Mouse (Mus musculus) kidney, embryonic 14.5 days (tissue): ENCODE measurements around the gene Olfr643. TPM values are rescaled to one million over a fixed set of nuclear protein-coding genes. Genes with fewer than 3 reads are reported as not detected.

Source experiments
- ATAC-seq: fragments of 200-750 bp; cut with Nextera tagmentation; 2 replicates; pipeline ENCODE4 v1.8.0; 2017; ENCODE audit warnings: moderate number of reproducible peaks, mild to moderate bottlenecking, moderate TSS enrichment, moderate library complexity; ENCODE audit not compliant: low FRiP score, low TSS enrichment
- H3K27ac ChIP-seq: fragments of 300-500 bp; sonication (generic); 2 replicates; pipeline ENCODE4 v1.5.1; 2014; ENCODE audit warnings: low read depth, mild to moderate bottlenecking, low read length, moderate library complexity, mixed read lengths
- H3K27me3 ChIP-seq: fragments of 300-500 bp; sonication (generic); 2 replicates; pipeline ENCODE4 v1.6.1; 2014; ENCODE audit warnings: mild to moderate bottlenecking, low read length; ENCODE audit not compliant: control insufficient read depth, insufficient read depth
- H3K36me3 ChIP-seq: fragments of 300-500 bp; sonication (generic); 2 replicates; pipeline ENCODE4 v1.6.1; 2014; ENCODE audit warnings: low read length, mixed read lengths; ENCODE audit not compliant: control insufficient read depth, insufficient read depth
- H3K4me1 ChIP-seq: fragments of 300-500 bp; sonication (generic); 2 replicates; pipeline ENCODE4 v1.6.1; 2014; ENCODE audit warnings: low read length, mixed read lengths; ENCODE audit not compliant: control insufficient read depth, insufficient read depth
- H3K4me2 ChIP-seq: fragments of 300-500 bp; sonication (generic); replicated peaks from 2 replicates; pipeline ENCODE4 v1.6.1; 2014; ENCODE audit warnings: low read depth, mild to moderate bottlenecking, low read length
- H3K4me3 ChIP-seq: fragments of 300-500 bp; sonication (generic); 2 replicates; pipeline ENCODE4 v1.5.1; 2014; ENCODE audit warnings: mild to moderate bottlenecking, low read length
- H3K9ac ChIP-seq: fragments of 300-500 bp; sonication (generic); 2 replicates; pipeline ENCODE4 v1.6.1; 2014; ENCODE audit warnings: low read depth, mild to moderate bottlenecking, low read length, moderate library complexity
- H3K9me3 ChIP-seq: fragments of 300-500 bp; sonication (generic); 2 replicates; pipeline ENCODE4 v1.6.1; 2016; ENCODE audit warnings: low read length; ENCODE audit not compliant: control insufficient read depth
- WGBS: fragments of 180-500 bp; shearing (Covaris S2); extraction: QIAGEN DNeasy Blood & Tissue Kit; methylation state at CpG from one replicate; pipeline ENCODE4 v1.1.7; 2014; 5-methylcytosine and 5-hydroxymethylcytosine counted together
- polyA plus RNA-seq: library from polyadenylated mRNA; unstranded; fragments of >200 nt; fragmentation: Nextera tagmentation; extraction: Ambion mirVana; gene quantifications from 2 replicates; pipeline ENCODE4 v1.2.1, GENCODE M21; 2014

The Olfr643 gene
- polyA plus RNA-seq, 1 experiment from 2014 or later: not detected

GRCm38 (mm10) chr7:104035145-104035544, 102.1 kb downstream of the Olfr643 start, which contains the start of gene Olfr641:
Gene Olfr641, plus strand, starts transcription at chr7:104035445.
- WGBS: 73% methylated on average over 1 of the region's 1 CpGs
- H3K27me3 ChIP-seq: no peaks in the 10 kb centered on the region
- H3K4me2 ChIP-seq: no peak within 1 kb of the TSS
- H3K9ac ChIP-seq: no peak within 1 kb of the TSS
- H3K4me3 ChIP-seq: no peak within 1 kb of the TSS
- H3K36me3 ChIP-seq: no peaks in the 10 kb centered on the region
- no peaks in the 10 kb centered on the region for H3K9me3 ChIP-seq
- no peak for ATAC-seq
- H3K4me1 ChIP-seq: no peaks in the 10 kb centered on the region
- no peak within 1 kb of the TSS for H3K27ac ChIP-seq

GRCm38 (mm10) chr7:104026978-104027377, 110.2 kb downstream of the Olfr643 start:
- H3K9ac ChIP-seq: no peak overlapping the region
- H3K4me3 ChIP-seq: no peak overlapping the region
- H3K9me3 ChIP-seq: no peaks in the 10 kb centered on the region
- H3K27ac ChIP-seq: no peak overlapping the region
- no peaks in the 10 kb centered on the region for H3K36me3 ChIP-seq
- WGBS: 79% methylated on average over 3 of the region's 3 CpGs
- H3K4me1 ChIP-seq: no peaks in the 10 kb centered on the region
- H3K4me2 ChIP-seq: no peak overlapping the region
- ATAC-seq: no peak
- H3K27me3 ChIP-seq: no peaks in the 10 kb centered on the region

GRCm38 (mm10) chr7:104025473-104025872, 111.7 kb downstream of the Olfr643 start, which contains the start of gene Olfr640:
Gene Olfr640, minus strand, starts transcription at chr7:104025573.
- Histone ChIP-seq H3K36me3 (no peaks in the 10 kb centered on the region), H3K4me1 (no peaks in the 10 kb centered on the region), H3K27me3 (no peaks in the 10 kb centered on the region), H3K9me3 (no peaks in the 10 kb centered on the region), H3K4me2 (no peak within 1 kb of the TSS), H3K9ac (no peak within 1 kb of the TSS), H3K4me3 (no peak within 1 kb of the TSS), H3K27ac (no peak within 1 kb of the TSS)
- no peak for ATAC-seq
- WGBS: 76% methylated on average over 6 of the region's 6 CpGs

GRCm38 (mm10) chr7:104021651-104022050, 115.6 kb downstream of the Olfr643 start:
- no peak for ATAC-seq
- no peaks in the 10 kb centered on the region for H3K27me3 ChIP-seq
- no peak overlapping the region for H3K27ac ChIP-seq
- no peak overlapping the region for H3K9ac ChIP-seq
- H3K36me3 ChIP-seq: no peaks in the 10 kb centered on the region
- no peaks in the 10 kb centered on the region for H3K4me1 ChIP-seq
- no peak overlapping the region for H3K4me2 ChIP-seq
- no peak overlapping the region for H3K4me3 ChIP-seq
- WGBS: 93% methylated on average over 6 of the region's 6 CpGs
- no peaks in the 10 kb centered on the region for H3K9me3 ChIP-seq

- H3K36me3 ChIP-seq: no peaks in the 10 kb centered on the region
- H3K9me3 ChIP-seq: no peaks in the 10 kb centered on the region
- 84% methylated on average over 1 of the region's 1 CpGs for WGBS
- ATAC-seq: no peak
- no peak overlapping the region for H3K27ac ChIP-seq
- no peak overlapping the region for H3K4me2 ChIP-seq
- H3K4me1 ChIP-seq: no peaks in the 10 kb centered on the region
- no peaks in the 10 kb centered on the region for H3K27me3 ChIP-seq
- H3K9ac ChIP-seq: no peak overlapping the region
- H3K4me3 ChIP-seq: no peak overlapping the region
These were observed 118.3 kb downstream of the Olfr643 start for GRCm38 (mm10) chr7:104018953-104019352.

GRCm38 (mm10) chr7:104017203-104017602, 120.0 kb downstream of the Olfr643 start, which contains the start of gene Olfr639:
Gene Olfr639, minus strand, starts transcription at chr7:104017303.
- ATAC-seq: no peak
- no peaks in the 10 kb centered on the region for H3K36me3 ChIP-seq

DNA sequence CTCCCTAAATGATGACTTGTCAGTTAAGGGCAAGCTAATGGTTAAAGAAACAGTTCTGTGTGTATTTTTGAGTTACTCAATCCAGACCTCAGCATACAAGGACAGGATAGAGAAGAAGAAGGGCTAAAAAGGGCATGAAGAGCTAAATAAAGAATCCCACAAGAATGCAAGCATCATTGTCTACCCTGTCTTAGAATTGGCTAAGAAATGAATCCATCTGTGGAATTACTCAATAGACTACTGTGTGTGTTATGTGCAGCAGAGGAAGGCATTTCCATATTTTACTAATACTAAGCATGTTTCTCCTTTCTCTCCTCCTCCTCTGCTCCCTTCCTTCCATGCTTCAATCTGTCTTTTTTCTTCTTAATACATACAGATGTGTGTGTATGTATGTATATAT, 138.1 kb downstream of the Olfr643 start:
- Histone ChIP-seq H3K27ac (no peak overlapping the region), H3K4me1 (no peaks in the 10 kb centered on the region), H3K4me3 (no peak overlapping the region), H3K9me3 (no peaks in the 10 kb centered on the region), H3K36me3 (no peaks in the 10 kb centered on the region), H3K9ac (no peak overlapping the region), H3K4me2 (no peak overlapping the region), H3K27me3 (no peaks in the 10 kb centered on the region)
- no peak for ATAC-seq

More at GRCm38 (mm10) chr7:104017203-104017602, 120.0 kb downstream of the Olfr643 start, which contains the start of gene Olfr639:
- no peak within 1 kb of the TSS for H3K27ac ChIP-seq
- H3K4me3 ChIP-seq: no peak within 1 kb of the TSS
- no peaks in the 10 kb centered on the region for H3K9me3 ChIP-seq
- H3K9ac ChIP-seq: no peak within 1 kb of the TSS
- no peak within 1 kb of the TSS for H3K4me2 ChIP-seq
- H3K4me1 ChIP-seq: no peaks in the 10 kb centered on the region
- H3K27me3 ChIP-seq: no peaks in the 10 kb centered on the region

GRCm38 (mm10) chr7:103998446-103998845, 138.8 kb downstream of the Olfr643 start, which contains the start of gene Olfr638:
Gene Olfr638, plus strand, starts transcription at chr7:103998746.
- Histone ChIP-seq H3K4me1 (no peaks in the 10 kb centered on the region), H3K27ac (no peak within 1 kb of the TSS), H3K27me3 (no peaks in the 10 kb centered on the region), H3K4me3 (no peak within 1 kb of the TSS), H3K9ac (no peak within 1 kb of the TSS), H3K36me3 (no peaks in the 10 kb centered on the region), H3K9me3 (no peaks in the 10 kb centered on the region), H3K4me2 (no peak within 1 kb of the TSS)
- no peak for ATAC-seq

- no peaks in the 10 kb centered on the region for H3K36me3 ChIP-seq
- no peak overlapping the region for H3K9ac ChIP-seq
- no peak overlapping the region for H3K4me2 ChIP-seq
- no peaks in the 10 kb centered on the region for H3K9me3 ChIP-seq
- H3K4me1 ChIP-seq: no peaks in the 10 kb centered on the region
- H3K27me3 ChIP-seq: no peaks in the 10 kb centered on the region
- no peak for ATAC-seq
- WGBS: 65% methylated on average over 1 of the region's 1 CpGs
- no peak overlapping the region for H3K27ac ChIP-seq
- no peak overlapping the region for H3K4me3 ChIP-seq
These were observed 165.4 kb downstream of the Olfr643 start for GRCm38 (mm10) chr7:103971782-103972181.
